Mouse (Mus musculus) CH12.LX (cell line): ENCODE measurements around the gene Cops4. TPM values are rescaled to one million over a fixed set of nuclear protein-coding genes. Genes with fewer than 3 reads are reported as not detected.

Experiments used
- DNase-seq: peaks from one replicate; pipeline ENCODE4 v3.0.0-alpha.2; 2013; ENCODE audit errors: extremely low read depth
- H3K27ac ChIP-seq: 2 replicates; pipeline ENCODE4 v1.5.1; 2012; ENCODE audit warnings: low read depth, mild to moderate bottlenecking, control low read depth, moderate library complexity; ENCODE audit not compliant: insufficient read depth
- H3K27me3 ChIP-seq: replicated peaks from 2 replicates; pipeline ENCODE3; 2012; ENCODE audit warnings: inconsistent platforms
- H3K36me3 ChIP-seq, 2 experiments: replicated peaks in 1 of 2; 2 replicates each; pipeline versions ENCODE3 to v1.6.1; 2012; ENCODE audit warnings: inconsistent platforms in 1 of 2, low read length in 1 of 2, mild to moderate bottlenecking in 1 of 2, mixed read lengths in 1 of 2, moderate library complexity in 1 of 2; ENCODE audit not compliant: control insufficient read depth in 1 of 2, insufficient read depth in 1 of 2
- H3K4me1 ChIP-seq, 2 experiments: 2 replicates each; pipeline ENCODE4 v1.6.1; 2012; ENCODE audit warnings: inconsistent platforms in 1 of 2, moderate library complexity in 1 of 2; ENCODE audit not compliant: insufficient read depth in 2 of 2, control insufficient read depth in 1 of 2
- H3K4me2 ChIP-seq: 2 replicates; pipeline ENCODE4 v1.6.1; 2012; ENCODE audit warnings: low read depth, mild to moderate bottlenecking, control low read depth; ENCODE audit not compliant: poor library complexity, insufficient read depth, severe bottlenecking
- H3K4me3 ChIP-seq, 3 experiments: fragments of 150-350 bp in 1 of 3; sonication (generic) in 1 of 3; replicated peaks in 1 of 3; 2 replicates each; pipeline versions ENCODE3 to v1.5.1; 2011 to 2012; ENCODE audit warnings: low read depth in 2 of 3, low read length in 2 of 3, mild to moderate bottlenecking in 2 of 3, moderate library complexity in 2 of 3, control low read depth in 1 of 3, improper control_type of control experiment in 1 of 3, inconsistent platforms in 1 of 3, mixed read lengths in 1 of 3; ENCODE audit not compliant: poor library complexity in 1 of 3
- H3K79me2 ChIP-seq: replicated peaks from 2 replicates; pipeline ENCODE4 v1.6.1; 2012; ENCODE audit warnings: mild to moderate bottlenecking, moderate library complexity; ENCODE audit not compliant: control insufficient read depth, poor library complexity, insufficient read depth, severe bottlenecking; ENCODE audit errors: extremely low read depth
- H3K9ac ChIP-seq: 2 replicates; pipeline ENCODE4 v1.6.1; 2012; ENCODE audit warnings: low read depth, mild to moderate bottlenecking, control low read depth, moderate library complexity; ENCODE audit not compliant: insufficient read depth
- H3K9me3 ChIP-seq: replicated peaks from 2 replicates; pipeline ENCODE3; 2012; ENCODE audit warnings: low read length, inconsistent platforms, mixed read lengths
- CHD1 ChIP-seq: IDR thresholded peaks from 2 replicates; pipeline ENCODE4 v1.6.1; 2012; ENCODE audit warnings: low read depth, low read length, improper control_type of control experiment, inconsistent platforms
- CTCF ChIP-seq, 2 experiments: IDR thresholded peaks in 1 of 2; conservative IDR thresholded peaks in 1 of 2; 2 replicates each; pipeline ENCODE4 v1.5.1; 2011 to 2012; ENCODE audit warnings: low read depth in 2 of 2, low read length in 2 of 2, improper control_type of control experiment in 1 of 2, inconsistent platforms in 1 of 2, mild to moderate bottlenecking in 1 of 2, moderate library complexity in 1 of 2
- E2F4 ChIP-seq: IDR thresholded peaks from 2 replicates; pipeline ENCODE4 v1.6.1; 2011; ENCODE audit warnings: low read depth, low read length, improper control_type of control experiment; ENCODE audit not compliant: insufficient replicate concordance
- ETS1 ChIP-seq: conservative IDR thresholded peaks from 2 replicates; pipeline ENCODE4 v1.6.1; 2012; ENCODE audit warnings: low read depth, mild to moderate bottlenecking, inconsistent platforms, low read length, improper control_type of control experiment, moderate library complexity
- HCFC1 ChIP-seq: IDR thresholded peaks from 2 replicates; pipeline ENCODE4 v1.6.1; 2012; ENCODE audit warnings: low read depth, mild to moderate bottlenecking, inconsistent platforms, low read length, improper control_type of control experiment
- MAFK ChIP-seq: IDR thresholded peaks from 2 replicates; pipeline ENCODE4 v1.6.1; 2011; ENCODE audit warnings: low read length, improper control_type of control experiment; ENCODE audit not compliant: insufficient replicate concordance
- MEF2A ChIP-seq: IDR thresholded peaks from 2 replicates; pipeline ENCODE4 v1.6.1; 2014; ENCODE audit warnings: low read depth, mild to moderate bottlenecking, inconsistent platforms, low read length, improper control_type of control experiment, borderline replicate concordance
- MYC ChIP-seq: IDR thresholded peaks from 2 replicates; pipeline ENCODE4 v1.6.1; 2011; ENCODE audit warnings: low read depth, mild to moderate bottlenecking, improper control_type of control experiment, low read length
- PAX5 ChIP-seq: IDR thresholded peaks from 2 replicates; pipeline ENCODE4 v1.6.1; 2012; ENCODE audit warnings: low read length, inconsistent platforms, mixed read lengths
- POLR2AphosphoS2 ChIP-seq: IDR thresholded peaks from 2 replicates; pipeline ENCODE4 v1.6.1; 2011; ENCODE audit warnings: low read depth, low read length, improper control_type of control experiment
- RAD21 ChIP-seq: IDR thresholded peaks from 2 replicates; pipeline ENCODE4 v1.6.1; 2011; ENCODE audit warnings: low read depth, mild to moderate bottlenecking, low read length, improper control_type of control experiment, moderate library complexity
- TBP ChIP-seq: conservative IDR thresholded peaks from 2 replicates; pipeline ENCODE4 v1.6.1; 2011; ENCODE audit warnings: low read depth, low read length, improper control_type of control experiment
- USF1 ChIP-seq: IDR thresholded peaks from 2 replicates; pipeline ENCODE4 v1.6.1; 2014; ENCODE audit warnings: low read depth, mild to moderate bottlenecking, inconsistent platforms, low read length, improper control_type of control experiment
- USF2 ChIP-seq: conservative IDR thresholded peaks from 2 replicates; pipeline ENCODE4 v1.6.1; 2011; ENCODE audit warnings: low read depth, low read length, improper control_type of control experiment
- dilution Hi-C: fragments of 300-500 bp; cut with MboI; formaldehyde crosslinking; loops from 2 replicates; pipeline ENCODE4 v1.14.3; 2020; ENCODE audit warnings: low sequenced_read_pairs; ENCODE audit not compliant: extremely low pct_unique_long_range_greater_than_20kb, extremely low pct_ligation_motif_present
- in situ Hi-C: fragments of 300-500 bp; cut with MboI; formaldehyde crosslinking; loops from 3 replicates; pipeline ENCODE4 v1.14.3; 2019; ENCODE audit warnings: low sequenced_read_pairs, low pct_ligation_motif_present, low pct_unique_long_range_greater_than_20kb, mixed read lengths
- polyA plus RNA-seq: library from polyadenylated mRNA; unstranded; fragments of >175 nt; gene quantifications from 2 replicates; pipeline ENCODE4 v1.2.1, GENCODE M21; 2012; ENCODE audit warnings: low read depth; ENCODE audit not compliant: insufficient read length
- total RNA-seq, 2 experiments: library from RNA; depleted of rRNA; stranded (reverse); fragments of 300-350 nt in 1 of 2; fragments of >200 nt in 1 of 2; gene quantifications; 2 replicates each; pipeline ENCODE4 v1.2.3; 2012 to 2014

Cops4 gene
- total and polyA plus RNA-seq, 3 experiments = 122 to 264 (median 133) TPM

DNA sequence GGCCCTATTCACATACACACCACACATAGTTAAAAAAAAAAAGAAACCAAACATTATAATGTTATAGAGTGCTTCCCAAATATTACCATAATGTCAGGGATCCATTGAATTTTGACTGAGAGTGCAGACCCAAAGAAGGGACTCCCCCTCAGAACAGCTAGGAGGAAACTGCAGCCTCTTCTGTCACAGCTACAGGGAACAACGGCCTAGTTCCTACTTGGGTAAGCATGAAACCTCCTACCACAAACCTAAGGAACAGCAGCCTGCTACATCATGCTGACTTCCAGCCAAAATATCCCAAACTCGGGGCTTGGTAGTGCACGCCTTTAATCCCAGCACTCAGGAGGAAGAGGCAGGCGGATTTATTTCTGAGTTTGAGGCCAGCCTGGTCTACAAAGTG lies 31.2 kb downstream of the Cops4 start:
- Histone ChIP-seq H3K9ac (no peak overlapping the region), H3K27me3 (no peaks in the 10 kb centered on the region), H3K4me3 (no peak overlapping the region), H3K27ac (no peak overlapping the region), H3K4me2 (no peak overlapping the region), H3K4me1 (peaks cover 3 to 16% of the 10 kb centered on the region in 2 experiments; a peak in 2 of 4 replicates), H3K79me2 (no peaks in the 10 kb centered on the region; the same call in 1 of the 2 replicates), H3K9me3 (no peaks in the 10 kb centered on the region), H3K36me3 (peaks cover 45 to 63% of the 10 kb centered on the region in 2 experiments)
- no peak for DNase-seq
- in situ Hi-C loops = no loop called here
- TF ChIP-seq USF1 (no peak), POLR2AphosphoS2 (no peak), MYC (no peak), USF2 (no peak), MEF2A (no peak), CTCF (conservative IDR thresholded peaks at IDR 0.05 in 1 of 2, IDR thresholded peaks at IDR 0.05 in 1 of 2; ENCODE audit: low read depth in 2 of 2, low read length in 2 of 2) (no peak), RAD21 (no peak), HCFC1 (no peak), CHD1 (no peak), ETS1 (no peak), MAFK (no peak), E2F4 (no peak)
- dilution Hi-C loops = no loop called here

DNA sequence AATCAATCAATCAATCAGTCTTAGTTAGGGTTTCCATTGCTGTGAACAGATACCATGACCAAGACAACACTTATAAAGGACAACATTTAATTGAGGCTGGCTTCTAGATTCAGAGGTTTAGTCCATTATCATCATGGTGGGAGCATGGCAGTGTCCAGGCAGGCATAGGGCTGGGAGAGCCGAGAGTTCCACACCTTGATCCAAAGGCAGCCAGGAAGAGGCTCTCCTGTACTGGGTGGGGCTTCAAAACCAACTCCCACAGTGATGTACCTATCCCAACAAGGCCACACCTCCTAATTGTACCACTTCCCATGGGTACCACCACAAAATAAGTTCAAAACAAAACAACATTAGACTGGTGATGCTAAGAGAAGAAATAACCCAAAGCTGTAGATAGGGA lies 32.0 kb downstream of the Cops4 start:
- Histone ChIP-seq H3K27ac (no peak overlapping the region), H3K4me3 (no peak overlapping the region), H3K4me1 (peaks cover 3 to 16% of the 10 kb centered on the region in 2 experiments; a peak in 2 of 4 replicates), H3K27me3 (no peaks in the 10 kb centered on the region), H3K4me2 (no peak overlapping the region), H3K79me2 (no peaks in the 10 kb centered on the region; the same call in 1 of the 2 replicates), H3K9me3 (no peaks in the 10 kb centered on the region), H3K36me3 (peaks cover 38 to 58% of the 10 kb centered on the region in 2 experiments), H3K9ac (no peak overlapping the region)
- dilution Hi-C loops = no loop called here
- TF ChIP-seq PAX5 = no peak
- TF ChIP-seq CTCF (conservative IDR thresholded peaks at IDR 0.05 in 1 of 2, IDR thresholded peaks at IDR 0.05 in 1 of 2; ENCODE audit: low read depth in 2 of 2, low read length in 2 of 2) = no peak
- TF ChIP-seq TBP = no peak
- no peak for TF ChIP-seq MYC
- in situ Hi-C loops = loop anchor here (25.0 kb wide), 1 partner anchor 237 kb away; the partner anchor contains the start of genes Helq and Mrps18c
- no peak for DNase-seq
